Mouse (Mus musculus): Measurements from ENCODE around the gene Hoxa11. TPM values are rescaled to one million over a fixed set of nuclear protein-coding genes. Genes with fewer than 3 reads are reported as not detected.

Gene Hoxa11
- polyA plus RNA-seq, 1 experiment from 2014 or later, result 0.08 TPM

DNA sequence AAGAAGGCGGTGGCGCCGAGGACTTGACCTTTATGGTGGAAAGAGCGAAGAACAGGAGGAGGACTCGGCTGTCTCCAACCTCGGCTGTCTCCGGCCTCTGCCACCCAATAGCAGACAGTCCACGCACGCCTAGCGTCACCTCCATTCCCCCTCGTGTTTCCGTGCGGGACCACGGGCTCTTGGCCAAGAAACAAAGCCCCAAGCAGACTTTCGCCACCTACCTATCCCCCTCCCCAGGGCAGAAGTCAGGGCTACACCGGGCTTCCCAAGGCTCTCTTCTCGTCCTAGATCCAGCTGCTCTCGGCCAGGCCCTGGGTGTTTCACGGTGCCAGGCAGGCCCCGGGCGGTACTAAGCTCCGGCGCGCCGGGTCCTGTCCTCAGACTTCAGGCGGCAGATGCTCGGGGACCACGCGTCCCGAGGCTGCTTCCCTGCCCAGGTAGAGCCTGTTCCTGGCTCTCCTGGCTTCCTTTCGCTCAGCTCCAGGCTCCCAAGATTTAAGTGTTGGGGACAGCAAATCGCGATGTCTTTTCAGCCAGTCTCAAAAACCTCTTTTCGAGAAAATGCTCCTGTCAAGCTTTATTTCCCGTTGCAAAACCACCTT, 7.3 kb upstream of the Hoxa11 start:
- H3K9ac ChIP-seq, result no peak overlapping the region
- H3K27ac ChIP-seq, result no peak overlapping the region
- under 1% methylated on average over 35 of the region's 35 CpGs for WGBS
- no peak overlapping the region for H3K4me3 ChIP-seq
- no peaks in the 10 kb centered on the region for H3K36me3 ChIP-seq
- no peak for ATAC-seq (ENCODE audit: insufficient number of reproducible peaks, insufficient read depth, low FRiP score, low TSS enrichment)
- H3K27me3 ChIP-seq, result peaks cover 83% of the 10 kb centered on the region
- no peaks in the 10 kb centered on the region for H3K9me3 ChIP-seq
- 0 out of 2 replicates have a peak, but pooled peaks cover 4% of the 10 kb centered on the region for H3K4me1 ChIP-seq
- no peak overlapping the region for H3K4me2 ChIP-seq (replicated peaks)

DNA sequence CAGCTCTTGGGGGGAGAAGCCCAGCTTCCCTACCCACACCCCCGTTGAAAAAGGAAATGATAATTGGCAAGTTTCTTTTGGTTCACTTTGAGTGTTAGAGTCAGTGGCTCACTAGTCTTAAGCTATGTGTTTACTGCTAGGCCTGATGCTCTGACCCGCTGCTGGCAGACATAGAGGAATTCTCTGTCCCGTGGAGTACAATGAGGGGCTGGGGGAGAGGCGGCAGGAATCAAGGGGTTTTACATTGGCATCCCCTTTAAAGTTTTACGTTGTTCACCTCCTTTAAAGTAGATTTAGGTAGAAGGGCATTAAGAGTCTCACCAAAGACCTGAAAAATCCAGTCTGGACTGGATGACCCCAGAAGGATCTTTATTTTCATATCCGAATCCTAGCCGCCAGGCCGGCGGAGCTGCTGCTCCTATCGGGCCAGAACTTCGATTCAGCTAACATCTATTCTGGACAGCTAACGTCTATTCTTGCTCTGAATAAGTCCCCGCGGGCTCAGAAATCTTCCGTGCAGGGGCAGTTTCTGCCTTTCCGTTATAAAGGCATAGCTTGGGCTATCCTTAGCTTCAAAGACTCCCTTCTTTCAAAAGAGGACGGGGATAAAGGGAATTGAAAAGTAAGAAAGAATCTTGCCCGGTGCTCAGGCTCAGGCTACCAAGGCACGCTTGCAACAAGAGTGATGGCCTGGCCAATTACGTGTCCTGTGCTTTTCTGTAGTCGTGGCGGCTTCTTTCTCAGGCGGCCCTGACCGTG, 6.6 kb upstream of the Hoxa11 start:
- H3K4me2 ChIP-seq (replicated peaks), result no peak overlapping the region
- 0 out of 2 replicates have a peak, but pooled peaks cover 4% of the 10 kb centered on the region for H3K4me1 ChIP-seq
- no peak for ATAC-seq (ENCODE audit: insufficient number of reproducible peaks, insufficient read depth, low FRiP score, low TSS enrichment)
- H3K9ac ChIP-seq, result no peak overlapping the region
- H3K4me3 ChIP-seq, result no peak overlapping the region
- H3K27ac ChIP-seq, result no peak overlapping the region
- H3K36me3 ChIP-seq, result no peaks in the 10 kb centered on the region
- peaks cover 84% of the 10 kb centered on the region for H3K27me3 ChIP-seq
- 1% methylated on average over 24 of the region's 24 CpGs for WGBS
- H3K9me3 ChIP-seq, result no peaks in the 10 kb centered on the region

DNA sequence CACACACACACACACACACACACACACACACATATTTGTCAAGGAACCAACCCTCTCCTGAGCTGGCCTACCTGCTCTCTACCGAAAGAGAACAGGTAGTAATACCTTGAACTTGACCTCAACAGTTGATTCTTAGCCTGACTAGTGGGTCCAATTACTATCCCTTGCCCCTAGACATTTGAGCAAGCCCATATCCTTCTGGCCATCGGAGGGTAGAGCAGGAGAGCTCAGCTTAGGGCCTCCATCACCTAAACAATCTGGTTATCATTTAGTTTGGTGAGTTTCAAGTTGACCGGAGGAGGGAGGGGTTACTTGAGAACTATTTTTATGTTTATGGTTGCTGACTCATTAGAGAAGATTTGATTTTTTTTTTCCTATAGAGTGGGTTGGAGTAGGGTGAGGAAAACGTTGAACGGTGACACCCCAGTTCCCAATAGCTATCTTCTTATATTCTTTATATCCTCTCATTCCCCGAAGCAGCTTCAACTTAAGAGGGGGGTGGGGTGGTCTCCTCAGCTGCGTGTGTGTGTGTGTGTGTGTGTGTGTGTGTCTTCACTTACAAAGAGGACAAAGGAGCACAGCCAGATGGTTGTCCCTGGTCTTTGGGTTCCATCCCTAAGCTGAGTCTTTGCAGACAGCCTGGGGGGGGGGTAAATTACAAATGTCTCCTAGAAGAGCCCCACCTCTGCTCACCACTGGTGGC, 5.7 kb upstream of the Hoxa11 start:
- peaks cover 87% of the 10 kb centered on the region for H3K27me3 ChIP-seq
- no peak overlapping the region for H3K27ac ChIP-seq
- no peak overlapping the region for H3K4me3 ChIP-seq
- WGBS, result 4% methylated on average over 7 of the region's 7 CpGs
- 0 out of 2 replicates have a peak, but pooled peaks cover 4% of the 10 kb centered on the region for H3K4me1 ChIP-seq
- H3K9me3 ChIP-seq, result no peaks in the 10 kb centered on the region
- H3K4me2 ChIP-seq (replicated peaks), result no peak overlapping the region
- H3K9ac ChIP-seq, result no peak overlapping the region
- H3K36me3 ChIP-seq, result no peaks in the 10 kb centered on the region
- no peak for ATAC-seq (ENCODE audit: insufficient number of reproducible peaks, insufficient read depth, low FRiP score, low TSS enrichment)

- Histone ChIP-seq H3K27ac (no peak overlapping the region), H3K36me3 (no peaks in the 10 kb centered on the region), H3K4me3 (no peak overlapping the region), H3K4me2 (replicated peaks) (no peak overlapping the region), H3K9me3 (no peaks in the 10 kb centered on the region), H3K4me1 (0 out of 2 replicates have a peak, but pooled peaks cover 7% of the 10 kb centered on the region), H3K27me3 (peaks cover 91% of the 10 kb centered on the region), H3K9ac (no peak overlapping the region)
- no peak for ATAC-seq (ENCODE audit: insufficient number of reproducible peaks, insufficient read depth, low FRiP score, low TSS enrichment)
- 0% methylated on average over 4 of the region's 4 CpGs for WGBS
These were observed 4.2 kb upstream of the Hoxa11 start for GRCm38 (mm10) chr6:52249826-52250225.

GRCm38 (mm10) chr6:52249415-52249738, 3.8 kb upstream of the Hoxa11 start:
- Histone ChIP-seq H3K4me3 (no peak overlapping the region), H3K36me3 (no peaks in the 10 kb centered on the region), H3K27me3 (peaks cover 93% of the 10 kb centered on the region), H3K4me1 (0 out of 2 replicates have a peak, but pooled peaks cover 7% of the 10 kb centered on the region), H3K27ac (no peak overlapping the region), H3K9ac (no peak overlapping the region), H3K4me2 (replicated peaks) (no peak overlapping the region), H3K9me3 (no peaks in the 10 kb centered on the region)
- no peak for ATAC-seq (ENCODE audit: insufficient number of reproducible peaks, insufficient read depth, low FRiP score, low TSS enrichment)
- 0% methylated on average over 16 of the region's 16 CpGs for WGBS

DNA sequence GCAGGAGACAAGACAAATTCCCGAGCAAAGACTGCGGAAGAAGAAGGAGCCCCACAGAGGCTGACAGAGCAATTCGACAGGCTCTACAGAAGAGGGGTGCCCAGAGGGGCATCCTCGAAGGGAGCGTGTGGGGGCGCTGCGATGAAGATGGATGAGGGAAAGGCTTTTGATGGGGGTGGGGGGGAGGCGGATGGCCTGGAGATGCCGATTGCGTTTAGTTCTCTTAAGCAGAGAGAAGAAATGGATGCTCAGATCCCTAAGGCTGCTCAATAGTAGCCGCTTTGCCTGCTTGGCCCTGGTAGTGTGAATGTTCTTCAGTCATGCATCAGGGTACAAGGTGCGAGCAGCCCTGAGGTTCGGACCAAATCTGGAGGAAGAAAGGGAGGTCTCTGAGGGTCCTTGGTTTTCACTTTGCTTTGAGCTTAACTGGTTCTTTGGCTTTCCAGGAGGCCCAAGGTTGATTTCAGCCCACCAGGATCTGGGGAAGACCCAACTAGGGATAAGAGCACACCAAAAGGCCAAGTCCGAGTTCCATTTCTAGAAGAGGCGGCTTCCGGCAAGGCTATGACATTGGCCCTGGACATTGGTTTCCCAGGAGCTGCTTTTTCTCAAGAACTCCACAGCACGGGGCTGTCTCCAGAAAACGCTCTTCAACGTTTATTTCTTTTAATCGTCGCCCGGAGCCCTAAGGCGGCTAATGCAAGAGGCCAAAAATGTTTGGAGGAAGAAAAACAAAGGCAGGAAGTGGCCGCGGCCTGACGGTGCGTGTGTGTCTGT, 3.2 kb upstream of the Hoxa11 start:
- Histone ChIP-seq H3K36me3 (no peaks in the 10 kb centered on the region), H3K9ac (no peak overlapping the region), H3K9me3 (no peaks in the 10 kb centered on the region), H3K4me1 (0 out of 2 replicates have a peak, but pooled peaks cover 7% of the 10 kb centered on the region), H3K27me3 (peaks cover 95% of the 10 kb centered on the region), H3K4me3 (no peak overlapping the region), H3K4me2 (replicated peaks) (no peak overlapping the region), H3K27ac (no peak overlapping the region)
- ATAC-seq (ENCODE audit: insufficient number of reproducible peaks, insufficient read depth, low FRiP score, low TSS enrichment), result no peak
- whole genome bisulfite sequencing, result under 1% methylated on average over 27 of the region's 27 CpGs

- Histone ChIP-seq H3K9me3 (no peaks in the 10 kb centered on the region), H3K9ac (no peak overlapping the region), H3K27me3 (peaks cover 96% of the 10 kb centered on the region), H3K27ac (no peak overlapping the region), H3K4me1 (0 out of 2 replicates have a peak, but pooled peaks cover 3% of the 10 kb centered on the region), H3K4me2 (replicated peaks) (no peak overlapping the region), H3K4me3 (no peak overlapping the region), H3K36me3 (no peaks in the 10 kb centered on the region)
- 2% methylated on average over 23 of the region's 23 CpGs for WGBS
- no peak for ATAC-seq (ENCODE audit: insufficient number of reproducible peaks, insufficient read depth, low FRiP score, low TSS enrichment)
These were observed 2.4 kb upstream of the Hoxa11 start for GRCm38 (mm10) chr6:52247766-52248637.

GRCm38 (mm10) chr6:52246916-52247315, 1.3 kb upstream of the Hoxa11 start:
- H3K4me1 ChIP-seq, result 0 out of 2 replicates have a peak, but pooled peaks cover 3% of the 10 kb centered on the region
- no peaks in the 10 kb centered on the region for H3K36me3 ChIP-seq
- WGBS, result 5% methylated on average over 3 of the region's 3 CpGs
- peaks cover 97% of the 10 kb centered on the region for H3K27me3 ChIP-seq
- no peak overlapping the region for H3K4me2 ChIP-seq (replicated peaks)
- no peak overlapping the region for H3K27ac ChIP-seq
- ATAC-seq (ENCODE audit: insufficient number of reproducible peaks, insufficient read depth, low FRiP score, low TSS enrichment), result no peak
- no peak overlapping the region for H3K9ac ChIP-seq
- no peak overlapping the region for H3K4me3 ChIP-seq
- no peaks in the 10 kb centered on the region for H3K9me3 ChIP-seq

DNA sequence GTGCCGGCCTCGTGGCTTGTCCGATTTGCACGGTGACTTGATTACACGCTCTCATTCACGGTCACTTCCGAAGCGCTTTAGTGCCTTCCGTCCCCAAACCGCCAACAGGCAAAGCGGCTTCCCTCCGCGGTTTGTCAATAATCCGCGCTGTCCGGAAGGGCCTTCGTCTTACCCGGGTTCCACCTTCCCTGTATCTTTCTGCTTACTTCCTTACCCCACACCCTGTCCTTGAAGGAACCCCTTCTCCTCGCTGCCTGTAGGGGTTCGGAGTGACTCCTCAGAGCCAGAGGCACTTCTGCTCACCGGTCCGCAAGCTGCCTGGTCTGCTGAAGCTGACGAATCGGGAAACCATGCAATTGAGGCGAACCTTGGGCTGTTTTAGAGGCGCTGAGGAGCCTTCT, 793 bp upstream of the Hoxa11 start:
- H3K27me3 ChIP-seq, result peaks cover 97% of the 10 kb centered on the region
- no peak overlapping the region for H3K4me2 ChIP-seq (replicated peaks)
- H3K36me3 ChIP-seq, result no peaks in the 10 kb centered on the region
- H3K27ac ChIP-seq, result no peak overlapping the region
- 1% methylated on average over 26 of the region's 26 CpGs for WGBS
- no peak overlapping the region for H3K4me3 ChIP-seq
- no peaks in the 10 kb centered on the region for H3K9me3 ChIP-seq
- H3K4me1 ChIP-seq, result 0 out of 2 replicates have a peak, but pooled peaks cover 3% of the 10 kb centered on the region
- no peak for ATAC-seq (ENCODE audit: insufficient number of reproducible peaks, insufficient read depth, low FRiP score, low TSS enrichment)
- no peak overlapping the region for H3K9ac ChIP-seq

GRCm38 (mm10) chr6:52245040-52245756, 412 bp downstream of the Hoxa11 start:
- no peaks in the 10 kb centered on the region for H3K9me3 ChIP-seq
- no peak overlapping the region for H3K27ac ChIP-seq
- ATAC-seq (ENCODE audit: insufficient number of reproducible peaks, insufficient read depth, low FRiP score, low TSS enrichment), result no peak
- no peak overlapping the region for H3K4me3 ChIP-seq
- no peak overlapping the region for H3K9ac ChIP-seq
- H3K27me3 ChIP-seq, result peaks cover 97% of the 10 kb centered on the region
- 0 out of 2 replicates have a peak, but pooled peaks cover 3% of the 10 kb centered on the region for H3K4me1 ChIP-seq
- H3K4me2 ChIP-seq (replicated peaks), result no peak overlapping the region
- under 1% methylated on average over 71 of the region's 71 CpGs for WGBS
- no peaks in the 10 kb centered on the region for H3K36me3 ChIP-seq
